Mouse (Mus musculus) small intestine, adult 2 months (tissue): Measurements from ENCODE around the gene Rpl32. TPM values are rescaled to one million over a fixed set of nuclear protein-coding genes. Genes with fewer than 3 reads are reported as not detected.
A peak's percentile ranks its signal among the peaks of the same experiment; 100 is the strongest.
"Not testable (repeated sequence)": the region's sequence is repeated elsewhere in the genome, so short reads cannot be mapped to it uniquely, and the experiment has no call there.

Experiments used
- H3K27ac ChIP-seq: fragments of 200-500 bp; 2 replicates; pipeline ENCODE4 v1.5.1; 2012; ENCODE audit warnings: low read depth, low read length, control low read depth, inconsistent platforms; ENCODE audit not compliant: insufficient read depth
- H3K27me3 ChIP-seq: fragments of 200-500 bp; 2 replicates; pipeline ENCODE4 v1.6.1; 2012; ENCODE audit warnings: mild to moderate bottlenecking, moderate library complexity, low read length, inconsistent platforms; ENCODE audit not compliant: control insufficient read depth, insufficient read depth
- H3K36me3 ChIP-seq: fragments of 200-500 bp; 2 replicates; pipeline ENCODE4 v1.6.1; 2012; ENCODE audit warnings: mild to moderate bottlenecking, low read length, control low read depth, inconsistent platforms; ENCODE audit not compliant: control insufficient read depth, insufficient read depth
- H3K4me1 ChIP-seq: fragments of 200-500 bp; 2 replicates; pipeline ENCODE4 v1.6.1; 2012; ENCODE audit warnings: low read length, inconsistent platforms, mixed read lengths; ENCODE audit not compliant: control insufficient read depth, insufficient read depth, insufficient read length
- H3K4me3 ChIP-seq: fragments of 200-500 bp; 2 replicates; pipeline ENCODE4 v1.5.1; 2012; ENCODE audit warnings: low read depth, mild to moderate bottlenecking, control low read depth, inconsistent platforms, low read length, moderate library complexity
- CTCF ChIP-seq: fragments of 200-500 bp; IDR thresholded peaks from 2 replicates; pipeline ENCODE4 v1.5.1; 2012; ENCODE audit warnings: low read depth, mild to moderate bottlenecking, control low read depth, inconsistent platforms, low read length, moderate library complexity, mixed read lengths; ENCODE audit not compliant: insufficient replicate concordance, insufficient read length; ENCODE audit errors: extremely low read depth
- POLR2A ChIP-seq: fragments of 200-500 bp; IDR thresholded peaks from 2 replicates; pipeline ENCODE4 v1.6.1; 2012; ENCODE audit warnings: low read depth, mild to moderate bottlenecking, control low read depth, inconsistent platforms, low read length, moderate library complexity
- WGBS: fragments of 180-500 bp; shearing (Covaris S2); methylation state at CpG from one replicate; pipeline ENCODE4 v1.1.7; 2018; 5-methylcytosine and 5-hydroxymethylcytosine counted together
- polyA plus RNA-seq: library from polyadenylated mRNA; depleted of rRNA; stranded (reverse); fragments of >200 nt; gene quantifications from 2 replicates; pipeline ENCODE4 v1.2.3, GENCODE M21; 2012

Gene Rpl32
- polyA plus RNA-seq, 1 experiment, result 364 TPM

- Histone ChIP-seq H3K27me3 (no peaks in the 10 kb centered on the region), H3K36me3 (no peaks in the 10 kb centered on the region), H3K4me3 (no peak overlapping the region), H3K4me1 (peaks cover 7% of the 10 kb centered on the region; the same call in 1 of the 2 replicates), H3K27ac (no peak overlapping the region)
- TF ChIP-seq POLR2A (no peak), CTCF (no peak)
These were observed 25.3 kb upstream of the Rpl32 start for GRCm38 (mm10) chr6:115833861-115834260.

- Histone ChIP-seq H3K4me1 (no peaks in the 10 kb centered on the region), H3K27me3 (no peaks in the 10 kb centered on the region), H3K36me3 (no peaks in the 10 kb centered on the region), H3K27ac (no peak overlapping the region), H3K4me3 (no peak overlapping the region)
- WGBS, result 83% methylated on average over 2 of the region's 2 CpGs
- TF ChIP-seq POLR2A (no peak), CTCF (no peak)
These were observed 23.8 kb upstream of the Rpl32 start for GRCm38 (mm10) chr6:115832152-115832850.

- WGBS, result 81% methylated on average over 6 of the region's 6 CpGs
- Histone ChIP-seq H3K36me3 (no peaks in the 10 kb centered on the region), H3K4me3 (no peak overlapping the region), H3K27me3 (no peaks in the 10 kb centered on the region), H3K27ac (no peak overlapping the region), H3K4me1 (no peaks in the 10 kb centered on the region)
- TF ChIP-seq CTCF, result no peak
These were observed 22.4 kb upstream of the Rpl32 start for GRCm38 (mm10) chr6:115830779-115831601.

- not testable (repeated sequence) for H3K27ac ChIP-seq
These were observed 15.4 kb upstream of the Rpl32 start for GRCm38 (mm10) chr6:115823850-115824464.

GRCm38 (mm10) chr6:115821216-115821993 lies 12.9 kb upstream of the Rpl32 start:
- H3K27me3 ChIP-seq, result no peaks in the 10 kb centered on the region
- no peaks in the 10 kb centered on the region for H3K4me1 ChIP-seq
- TF ChIP-seq POLR2A (no peak), CTCF (no peak)
- WGBS, result 85% methylated on average over 8 of the region's 8 CpGs
- no peaks in the 10 kb centered on the region for H3K36me3 ChIP-seq
- H3K27ac ChIP-seq, result no peak overlapping the region
- no peak overlapping the region for H3K4me3 ChIP-seq

More at GRCm38 (mm10) chr6:115823850-115824464, 15.4 kb upstream of the Rpl32 start:
- not testable (repeated sequence) for H3K36me3 ChIP-seq, H3K4me1 ChIP-seq, H3K27me3 ChIP-seq, H3K4me3 ChIP-seq
- WGBS, result 2% methylated on average over 6 of the region's 11 CpGs
- peak; percentile 62; the same call in 1 of the 2 replicates for TF ChIP-seq CTCF

GRCm38 (mm10) chr6:115818129-115818528 lies 9.6 kb upstream of the Rpl32 start:
- Histone ChIP-seq H3K4me1 (no peaks in the 10 kb centered on the region), H3K27me3 (no peaks in the 10 kb centered on the region), H3K36me3 (no peaks in the 10 kb centered on the region), H3K27ac (no peak overlapping the region), H3K4me3 (no peak overlapping the region)
- WGBS, result 80% methylated on average over 2 of the region's 2 CpGs
- no peak for TF ChIP-seq CTCF
- TF ChIP-seq POLR2A, result no peak

- 82% methylated on average over 4 of the region's 4 CpGs for WGBS
- Histone ChIP-seq H3K4me1 (no peaks in the 10 kb centered on the region), H3K4me3 (no peak overlapping the region), H3K36me3 (no peaks in the 10 kb centered on the region), H3K27me3 (no peaks in the 10 kb centered on the region), H3K27ac (no peak overlapping the region)
- no peak for TF ChIP-seq CTCF
- TF ChIP-seq POLR2A, result no peak
These were observed 6.5 kb upstream of the Rpl32 start for GRCm38 (mm10) chr6:115815041-115815440.
